Mouse (Mus musculus) spleen, postnatal 10 days (tissue): ENCODE measurements at regions not wholly inside any gene's neighbourhood (a gene's known extent, or its start where the extent isn't known, plus 50 kb on each side); places are given as distances from the start of the nearest gene placed in this dataset.
"Not testable (repeated sequence)": the region's sequence is repeated elsewhere in the genome, so short reads cannot be mapped to it uniquely, and the experiment has no call there.

Source experiments
- DNase-seq, 2 experiments: peaks; one replicate each; pipeline ENCODE4 v3.0.0; 2021 to 2022; ENCODE audit warnings: low spot score in 2 of 2

- DNase-seq = no peak
Observed at GRCm38 (mm10) chr10:126373906-126374305, 407.9 kb downstream of the Lrig3 start.

- no peak for DNase-seq
Observed at GRCm38 (mm10) chr10:126371881-126372280, 405.9 kb downstream of the Lrig3 start.

- DNase-seq = no peak
Observed at GRCm38 (mm10) chr10:126349076-126349475, 383.1 kb downstream of the Lrig3 start.

GRCm38 (mm10) chr10:126337426-126337825 lies 371.5 kb downstream of the Lrig3 start:
- DNase-seq = no peak

- DNase-seq = no peak
Observed at GRCm38 (mm10) chr10:126333786-126334185, 367.8 kb downstream of the Lrig3 start.

- DNase-seq = peak; percentile 40 to 77
Observed at GRCm38 (mm10) chr10:126330305-126330969, 364.5 kb downstream of the Lrig3 start.

- no peak for DNase-seq
Observed at GRCm38 (mm10) chr10:126320831-126321230, 354.9 kb downstream of the Lrig3 start.

- no peak for DNase-seq
Observed at GRCm38 (mm10) chr10:126319795-126320194, 353.8 kb downstream of the Lrig3 start.

GRCm38 (mm10) chr10:126299962-126300361 lies 334.0 kb downstream of the Lrig3 start:
- no peak for DNase-seq

GRCm38 (mm10) chr10:126298211-126298610 lies 332.2 kb downstream of the Lrig3 start:
- DNase-seq = no peak

- DNase-seq = no peak
Observed at GRCm38 (mm10) chr10:126295853-126296252, 329.9 kb downstream of the Lrig3 start.

GRCm38 (mm10) chr10:126291765-126292164 lies 325.8 kb downstream of the Lrig3 start:
- DNase-seq = no peak

- DNase-seq = not testable (repeated sequence)
Observed at GRCm38 (mm10) chr10:126285096-126285495, 319.1 kb downstream of the Lrig3 start.

- no peak for DNase-seq
Observed at GRCm38 (mm10) chr10:126270376-126270775, 304.4 kb downstream of the Lrig3 start.

- DNase-seq = no peak
Observed at GRCm38 (mm10) chr10:126267321-126267998, 301.5 kb downstream of the Lrig3 start.

GRCm38 (mm10) chr10:126257171-126257570 lies 291.2 kb downstream of the Lrig3 start:
- DNase-seq = no peak

GRCm38 (mm10) chr10:126254198-126254597 lies 288.2 kb downstream of the Lrig3 start:
- no peak for DNase-seq

GRCm38 (mm10) chr10:126249176-126249575 lies 283.2 kb downstream of the Lrig3 start:
- DNase-seq = no peak

GRCm38 (mm10) chr10:126243051-126243450 lies 277.1 kb downstream of the Lrig3 start:
- no peak for DNase-seq

GRCm38 (mm10) chr10:126239536-126239935 lies 273.6 kb downstream of the Lrig3 start:
- no peak for DNase-seq
